Mouse (Mus musculus): ENCODE data around the gene Snx15. TPM values are rescaled to one million over a fixed set of nuclear protein-coding genes. Genes with fewer than 3 reads are reported as not detected.
A peak's percentile ranks its signal among the peaks of the same experiment; 100 is the strongest.

The Snx15 gene
- 36.8 and 37.0 TPM in 2 replicates for polyA plus RNA-seq (2015; fragmentation: Nextera tagmentation; extraction: Ambion mirVana)

GRCm38 (mm10) chr19:6127760-6128341 is at the start of gene Snx15:
Gene Snx15, minus strand, starts transcription at chr19:6128304.
- no peaks in the 10 kb centered on the region for H3K9me3 ChIP-seq (ENCODE audit: control insufficient read depth, low read length)
- H3K4me2 ChIP-seq (ENCODE audit: low read depth, low read length): peak within 1 kb of the TSS; percentile 52
- WGBS: under 1% methylated on average over 32 of the region's 32 CpGs
- no peaks in the 10 kb centered on the region for H3K36me3 ChIP-seq (ENCODE audit: control insufficient read depth, insufficient read depth, low read length)
- H3K27me3 ChIP-seq (replicated peaks; ENCODE audit: control insufficient read depth, insufficient read depth, low read length): no peaks in the 10 kb centered on the region
- no peaks in the 10 kb centered on the region; the same call in 1 of the 2 replicates for H3K4me1 ChIP-seq (ENCODE audit: control insufficient read depth, insufficient read depth, low read length)
- H3K4me3 ChIP-seq (ENCODE audit: low read length): peak within 1 kb of the TSS; percentile 56
- peak within 1 kb of the TSS; percentile 86 for H3K27ac ChIP-seq (ENCODE audit: low read length)
- peak within 1 kb of the TSS; percentile 72 for H3K9ac ChIP-seq (ENCODE audit: low read depth, low read length)
- peak; percentile 95 for ATAC-seq

- Histone ChIP-seq H3K27ac (ENCODE audit: low read length) (no peak overlapping the region), H3K4me2 (ENCODE audit: low read depth, low read length) (no peak overlapping the region), H3K9me3 (ENCODE audit: control insufficient read depth, low read length) (no peaks in the 10 kb centered on the region), H3K4me1 (ENCODE audit: control insufficient read depth, insufficient read depth, low read length) (no peaks in the 10 kb centered on the region), H3K9ac (ENCODE audit: low read depth, low read length) (no peak overlapping the region), H3K36me3 (ENCODE audit: control insufficient read depth, insufficient read depth, low read length) (no peaks in the 10 kb centered on the region), H3K4me3 (ENCODE audit: low read length) (no peak overlapping the region), H3K27me3 (replicated peaks; ENCODE audit: control insufficient read depth, insufficient read depth, low read length) (no peaks in the 10 kb centered on the region)
- WGBS: 23% methylated on average over 5 of the region's 5 CpGs
- no peak for ATAC-seq
These were observed 46.7 kb upstream of the Snx15 start for GRCm38 (mm10) chr19:6174771-6175170.

GRCm38 (mm10) chr19:6171215-6171614 is 43.1 kb upstream of the Snx15 start:
- Histone ChIP-seq H3K9ac (ENCODE audit: low read depth, low read length) (no peak overlapping the region), H3K4me3 (ENCODE audit: low read length) (no peak overlapping the region), H3K9me3 (ENCODE audit: control insufficient read depth, low read length) (no peaks in the 10 kb centered on the region), H3K27ac (ENCODE audit: low read length) (no peak overlapping the region), H3K4me2 (ENCODE audit: low read depth, low read length) (no peak overlapping the region), H3K4me1 (ENCODE audit: control insufficient read depth, insufficient read depth, low read length) (no peaks in the 10 kb centered on the region), H3K27me3 (replicated peaks; ENCODE audit: control insufficient read depth, insufficient read depth, low read length) (no peaks in the 10 kb centered on the region), H3K36me3 (ENCODE audit: control insufficient read depth, insufficient read depth, low read length) (no peaks in the 10 kb centered on the region)
- 80% methylated on average over 8 of the region's 8 CpGs for WGBS
- no peak for ATAC-seq

- ATAC-seq: no peak
- Histone ChIP-seq H3K4me3 (ENCODE audit: low read length) (no peak overlapping the region), H3K27ac (ENCODE audit: low read length) (no peak overlapping the region), H3K9ac (ENCODE audit: low read depth, low read length) (no peak overlapping the region), H3K4me2 (ENCODE audit: low read depth, low read length) (no peak overlapping the region), H3K27me3 (replicated peaks; ENCODE audit: control insufficient read depth, insufficient read depth, low read length) (no peaks in the 10 kb centered on the region), H3K9me3 (ENCODE audit: control insufficient read depth, low read length) (no peaks in the 10 kb centered on the region), H3K4me1 (ENCODE audit: control insufficient read depth, insufficient read depth, low read length) (peaks cover 10% of the 10 kb centered on the region; the same call in 1 of the 2 replicates), H3K36me3 (ENCODE audit: control insufficient read depth, insufficient read depth, low read length) (no peaks in the 10 kb centered on the region)
- WGBS: 83% methylated on average over 4 of the region's 4 CpGs
These were observed 38.6 kb upstream of the Snx15 start for GRCm38 (mm10) chr19:6166750-6167149.

GRCm38 (mm10) chr19:6163872-6164547 is 35.9 kb upstream of the Snx15 start:
- 49% methylated on average over 10 of the region's 10 CpGs for WGBS
- ATAC-seq: peak; percentile 75
- Histone ChIP-seq H3K4me3 (ENCODE audit: low read length) (no peak overlapping the region), H3K4me1 (ENCODE audit: control insufficient read depth, insufficient read depth, low read length) (peaks cover 10% of the 10 kb centered on the region; the same call in 1 of the 2 replicates), H3K27ac (ENCODE audit: low read length) (peak overlapping the region; percentile 24; the same call in 1 of the 2 replicates), H3K27me3 (replicated peaks; ENCODE audit: control insufficient read depth, insufficient read depth, low read length) (no peaks in the 10 kb centered on the region), H3K9ac (ENCODE audit: low read depth, low read length) (peak overlapping the region; percentile 35; the same call in 1 of the 2 replicates), H3K36me3 (ENCODE audit: control insufficient read depth, insufficient read depth, low read length) (no peaks in the 10 kb centered on the region), H3K9me3 (ENCODE audit: control insufficient read depth, low read length) (no peaks in the 10 kb centered on the region), H3K4me2 (ENCODE audit: low read depth, low read length) (peak overlapping the region; percentile 28)

- Histone ChIP-seq H3K27ac (ENCODE audit: low read length) (no peak overlapping the region), H3K4me1 (ENCODE audit: control insufficient read depth, insufficient read depth, low read length) (no peaks in the 10 kb centered on the region), H3K27me3 (replicated peaks; ENCODE audit: control insufficient read depth, insufficient read depth, low read length) (no peaks in the 10 kb centered on the region), H3K36me3 (ENCODE audit: control insufficient read depth, insufficient read depth, low read length) (no peaks in the 10 kb centered on the region), H3K9me3 (ENCODE audit: control insufficient read depth, low read length) (no peaks in the 10 kb centered on the region), H3K4me2 (ENCODE audit: low read depth, low read length) (no peak overlapping the region), H3K9ac (ENCODE audit: low read depth, low read length) (no peak overlapping the region), H3K4me3 (ENCODE audit: low read length) (no peak overlapping the region)
- 69% methylated on average over 6 of the region's 6 CpGs for WGBS
- no peak for ATAC-seq
These were observed 29.1 kb upstream of the Snx15 start for GRCm38 (mm10) chr19:6157220-6157619.

GRCm38 (mm10) chr19:6156372-6156771 is 28.3 kb upstream of the Snx15 start:
- Histone ChIP-seq H3K27me3 (replicated peaks; ENCODE audit: control insufficient read depth, insufficient read depth, low read length) (no peaks in the 10 kb centered on the region), H3K9ac (ENCODE audit: low read depth, low read length) (no peak overlapping the region), H3K36me3 (ENCODE audit: control insufficient read depth, insufficient read depth, low read length) (no peaks in the 10 kb centered on the region), H3K9me3 (ENCODE audit: control insufficient read depth, low read length) (no peaks in the 10 kb centered on the region), H3K27ac (ENCODE audit: low read length) (no peak overlapping the region), H3K4me3 (ENCODE audit: low read length) (no peak overlapping the region), H3K4me1 (ENCODE audit: control insufficient read depth, insufficient read depth, low read length) (no peaks in the 10 kb centered on the region), H3K4me2 (ENCODE audit: low read depth, low read length) (no peak overlapping the region)
- no peak for ATAC-seq
- WGBS: 56% methylated on average over 8 of the region's 8 CpGs

- Histone ChIP-seq H3K27me3 (replicated peaks; ENCODE audit: control insufficient read depth, insufficient read depth, low read length) (no peaks in the 10 kb centered on the region), H3K4me2 (ENCODE audit: low read depth, low read length) (no peak overlapping the region), H3K36me3 (ENCODE audit: control insufficient read depth, insufficient read depth, low read length) (no peaks in the 10 kb centered on the region), H3K4me1 (ENCODE audit: control insufficient read depth, insufficient read depth, low read length) (no peaks in the 10 kb centered on the region), H3K9me3 (ENCODE audit: control insufficient read depth, low read length) (no peaks in the 10 kb centered on the region), H3K27ac (ENCODE audit: low read length) (no peak overlapping the region), H3K9ac (ENCODE audit: low read depth, low read length) (no peak overlapping the region), H3K4me3 (ENCODE audit: low read length) (no peak overlapping the region)
- ATAC-seq: no peak
- WGBS: 79% methylated on average over 9 of the region's 9 CpGs
These were observed 27.1 kb upstream of the Snx15 start for GRCm38 (mm10) chr19:6155174-6155573.

GRCm38 (mm10) chr19:6144842-6145241 is 16.7 kb upstream of the Snx15 start:
- WGBS: 71% methylated on average over 5 of the region's 5 CpGs
- no peaks in the 10 kb centered on the region for H3K27me3 ChIP-seq (replicated peaks; ENCODE audit: control insufficient read depth, insufficient read depth, low read length)
- 0 out of 2 replicates have a peak, but pooled peaks cover 3% of the 10 kb centered on the region for H3K4me1 ChIP-seq (ENCODE audit: control insufficient read depth, insufficient read depth, low read length)
- H3K36me3 ChIP-seq (ENCODE audit: control insufficient read depth, insufficient read depth, low read length): no peaks in the 10 kb centered on the region
- H3K9me3 ChIP-seq (ENCODE audit: control insufficient read depth, low read length): no peaks in the 10 kb centered on the region
- no peak overlapping the region for H3K4me2 ChIP-seq (ENCODE audit: low read depth, low read length)
- no peak overlapping the region for H3K27ac ChIP-seq (ENCODE audit: low read length)
- H3K9ac ChIP-seq (ENCODE audit: low read depth, low read length): no peak overlapping the region
- H3K4me3 ChIP-seq (ENCODE audit: low read length): no peak overlapping the region
- no peak for ATAC-seq
